Mouse (Mus musculus) midbrain, embryonic 15.5 days (tissue): ENCODE data around the gene Ptpn9. TPM values are rescaled to one million over a fixed set of nuclear protein-coding genes. Genes with fewer than 3 reads are reported as not detected.
"Not testable (repeated sequence)": the region's sequence is repeated elsewhere in the genome, so short reads cannot be mapped to it uniquely, and the experiment has no call there.

Experiments
- ATAC-seq: fragments of 200-750 bp; cut with Nextera tagmentation; replicated peaks from 2 replicates; pipeline ENCODE4 v1.8.0; 2017; ENCODE audit warnings: moderate TSS enrichment
- H3K27ac ChIP-seq: fragments of 300-500 bp; sonication (generic); 2 replicates; pipeline ENCODE4 v1.5.1; 2015; ENCODE audit warnings: mild to moderate bottlenecking, inconsistent platforms
- H3K27me3 ChIP-seq: fragments of 300-500 bp; sonication (generic); replicated peaks from 2 replicates; pipeline ENCODE4 v1.6.1; 2015; ENCODE audit warnings: inconsistent platforms
- H3K36me3 ChIP-seq: fragments of 300-500 bp; sonication (generic); replicated peaks from 2 replicates; pipeline ENCODE4 v1.6.1; 2015; ENCODE audit warnings: inconsistent platforms
- H3K4me1 ChIP-seq: fragments of 300-500 bp; sonication (generic); 2 replicates; pipeline ENCODE4 v1.6.1; 2015; ENCODE audit warnings: inconsistent platforms
- H3K4me2 ChIP-seq: fragments of 300-500 bp; sonication (generic); 2 replicates; pipeline ENCODE4 v1.6.1; 2015; ENCODE audit warnings: inconsistent platforms, mild to moderate bottlenecking, moderate library complexity
- H3K4me3 ChIP-seq: fragments of 300-500 bp; sonication (generic); 2 replicates; pipeline ENCODE4 v1.5.1; 2015; ENCODE audit warnings: mild to moderate bottlenecking, inconsistent platforms
- H3K9ac ChIP-seq: fragments of 300-500 bp; sonication (generic); 2 replicates; pipeline ENCODE4 v1.6.1; 2015; ENCODE audit warnings: mild to moderate bottlenecking, inconsistent platforms
- H3K9me3 ChIP-seq: fragments of 300-500 bp; sonication (generic); 2 replicates; pipeline ENCODE4 v1.6.1; 2016; ENCODE audit warnings: inconsistent platforms
- WGBS: fragments of 180-500 bp; shearing (Covaris S2); methylation state at CpG from one replicate; pipeline ENCODE4 v1.1.7; 2015; ENCODE audit warnings: mixed read lengths; 5-methylcytosine and 5-hydroxymethylcytosine counted together
- polyA plus RNA-seq: library from polyadenylated mRNA; unstranded; fragments of >200 nt; fragmentation: Nextera tagmentation; extraction: Ambion mirVana; gene quantifications from 2 replicates; pipeline ENCODE4 v1.2.1, GENCODE M21; 2015

The Ptpn9 gene
- polyA plus RNA-seq = 25.8 and 28.0 TPM in 2 replicates

GRCm38 (mm10) chr9:56994286-56995197, at the start of gene Ptpn9:
TSS of gene Ptpn9 (plus strand) at chr9:56994923.
- H3K4me1 ChIP-seq = peaks cover 25% of the 10 kb centered on the region
- H3K9ac ChIP-seq = peak within 1 kb of the TSS; percentile 95
- H3K27ac ChIP-seq = peak within 1 kb of the TSS; percentile 97
- H3K4me2 ChIP-seq = peak within 1 kb of the TSS; percentile 73
- H3K36me3 ChIP-seq = no peaks in the 10 kb centered on the region
- no peaks in the 10 kb centered on the region for H3K9me3 ChIP-seq
- H3K27me3 ChIP-seq = no peaks in the 10 kb centered on the region
- ATAC-seq = peak; percentile 94
- WGBS = 2% methylated on average over 60 of the region's 62 CpGs
- peak within 1 kb of the TSS; percentile 91 for H3K4me3 ChIP-seq

- H3K27me3 ChIP-seq, H3K4me3 ChIP-seq, ATAC-seq, H3K27ac ChIP-seq, H3K36me3 ChIP-seq, H3K9ac ChIP-seq, H3K4me2 ChIP-seq, H3K9me3 ChIP-seq: not testable (repeated sequence)
- 32% methylated on average over 3 of the region's 3 CpGs for WGBS
- H3K4me1 ChIP-seq = peaks cover 13% of the 10 kb centered on the region
Measured at GRCm38 (mm10) chr9:56947481-56947880, 47.2 kb upstream of the Ptpn9 start.

DNA sequence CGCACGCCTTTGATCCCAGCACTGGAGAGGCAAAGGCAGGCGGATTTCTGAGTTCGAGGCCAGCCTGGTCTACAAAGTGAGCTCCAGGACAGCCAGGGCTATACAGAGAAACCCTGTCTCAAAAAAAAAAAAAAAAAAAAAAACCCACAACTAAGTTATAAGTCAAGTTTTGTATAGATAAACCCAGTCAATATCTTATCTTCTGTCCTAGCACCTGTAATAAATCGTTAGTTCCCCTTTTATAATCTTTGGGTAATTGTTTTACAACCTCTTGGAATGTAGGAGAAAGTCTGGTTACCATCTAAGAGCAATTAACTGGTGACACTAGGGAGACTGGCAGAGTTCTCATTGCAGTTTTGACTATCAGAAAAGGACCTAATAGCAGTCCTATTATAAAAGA, 46.0 kb upstream of the Ptpn9 start:
- H3K27me3 ChIP-seq, ATAC-seq, H3K27ac ChIP-seq, H3K4me3 ChIP-seq, H3K36me3 ChIP-seq, H3K9ac ChIP-seq, H3K9me3 ChIP-seq, H3K4me2 ChIP-seq: not testable (repeated sequence)
- peaks cover 13% of the 10 kb centered on the region for H3K4me1 ChIP-seq
- 99% methylated on average over 5 of the region's 5 CpGs for WGBS

GRCm38 (mm10) chr9:56949767-56950166, 45.0 kb upstream of the Ptpn9 start:
- Histone ChIP-seq H3K4me3 (peak overlapping the region; percentile 66), H3K27me3 (no peaks in the 10 kb centered on the region), H3K9me3 (no peaks in the 10 kb centered on the region), H3K27ac (no peak overlapping the region), H3K9ac (peak overlapping the region; percentile 26), H3K36me3 (no peaks in the 10 kb centered on the region), H3K4me1 (peaks cover 13% of the 10 kb centered on the region), H3K4me2 (peak overlapping the region; percentile 87)
- WGBS = 37% methylated on average over 13 of the region's 13 CpGs
- ATAC-seq = no peak

DNA sequence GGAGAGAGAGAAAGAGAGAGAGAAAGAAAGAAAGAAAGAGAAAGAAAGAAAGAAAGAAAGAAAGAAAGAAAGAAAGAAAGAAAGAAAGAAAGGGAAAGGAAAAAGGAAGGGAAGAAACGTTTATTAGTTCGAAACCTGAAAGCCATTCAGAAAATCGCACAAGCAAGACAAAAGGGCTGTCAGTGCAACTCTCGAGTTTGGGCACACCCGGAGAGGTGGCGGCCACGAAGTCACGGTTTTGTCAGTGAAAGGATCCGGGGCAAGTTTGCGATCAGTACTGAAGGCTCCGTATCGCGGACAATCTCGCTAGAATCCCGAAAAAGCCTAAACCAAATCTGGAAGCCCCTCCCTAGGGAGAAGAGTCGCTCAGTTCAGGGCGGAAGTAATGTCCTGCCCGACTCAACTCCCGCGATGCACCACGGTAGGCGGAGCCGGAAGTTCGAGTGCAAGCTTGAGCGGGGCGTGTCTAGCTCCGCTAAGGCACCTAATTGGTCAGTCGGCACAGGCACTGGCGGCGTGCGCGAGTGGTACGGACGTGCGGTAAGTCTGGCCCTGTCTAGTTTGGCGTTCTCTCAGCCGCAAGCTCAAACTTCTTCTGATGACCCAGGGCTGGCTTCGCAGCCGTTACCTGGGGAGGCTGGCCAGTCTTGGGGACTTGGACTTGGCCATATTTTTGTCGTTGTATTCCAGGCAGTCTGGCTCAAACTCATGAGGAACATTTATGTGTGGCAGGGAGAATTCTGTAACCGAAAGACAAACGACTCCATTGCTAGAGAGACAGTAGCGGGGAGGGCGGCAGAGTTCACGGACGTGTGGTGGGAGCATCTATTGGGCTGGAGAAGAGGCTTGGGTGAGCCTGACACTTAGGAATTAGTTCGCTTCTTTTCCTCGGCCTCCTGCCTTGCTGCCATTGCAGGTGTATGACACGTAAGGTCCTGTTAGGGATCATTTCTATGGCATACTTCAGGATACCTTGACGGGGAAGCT, 44.0 kb upstream of the Ptpn9 start, which contains the start of gene Snupn:
Snupn (plus strand) TSS at position 465 of the 987 bp plus-strand sequence.
- H3K27ac ChIP-seq = peak within 1 kb of the TSS; percentile 88
- H3K4me1 ChIP-seq = peaks cover 13% of the 10 kb centered on the region
- peak within 1 kb of the TSS; percentile 69 for H3K9ac ChIP-seq
- under 1% methylated on average over 50 of the region's 50 CpGs for WGBS
- peak within 1 kb of the TSS; percentile 87 for H3K4me2 ChIP-seq
- H3K36me3 ChIP-seq = no peaks in the 10 kb centered on the region
- H3K4me3 ChIP-seq = peak within 1 kb of the TSS; percentile 66
- ATAC-seq = peak; percentile 100
- H3K27me3 ChIP-seq = no peaks in the 10 kb centered on the region
- H3K9me3 ChIP-seq = no peaks in the 10 kb centered on the region

DNA sequence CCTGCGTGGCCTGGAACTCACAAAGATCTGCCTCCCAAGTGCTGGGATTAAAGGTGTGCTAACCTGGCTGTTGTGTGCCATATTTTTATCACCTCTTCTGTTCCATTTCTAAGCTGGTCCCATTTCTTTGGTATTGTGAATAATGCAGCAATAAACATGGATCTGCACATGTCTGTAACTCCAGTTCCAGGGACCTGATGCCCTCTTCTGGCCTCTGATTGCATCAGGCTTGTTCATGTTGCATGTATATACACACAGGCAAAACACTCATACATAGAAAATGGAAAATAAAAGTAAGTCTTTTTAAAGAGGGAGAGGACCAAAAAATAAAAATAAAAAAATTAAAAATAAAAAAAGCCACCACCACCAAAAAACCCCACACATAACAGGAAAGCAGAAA, 41.2 kb upstream of the Ptpn9 start:
- Histone ChIP-seq H3K27ac (no peak overlapping the region), H3K4me1 (peaks cover 13% of the 10 kb centered on the region), H3K27me3 (no peaks in the 10 kb centered on the region), H3K9ac (no peak overlapping the region), H3K9me3 (no peaks in the 10 kb centered on the region), H3K4me2 (no peak overlapping the region), H3K4me3 (no peak overlapping the region), H3K36me3 (no peaks in the 10 kb centered on the region)
- 95% methylated on average over 1 of the region's 1 CpGs for WGBS
- no peak for ATAC-seq

- H3K36me3 ChIP-seq = no peaks in the 10 kb centered on the region; the same call in 1 of the 2 replicates
- H3K27me3 ChIP-seq = no peaks in the 10 kb centered on the region
- H3K9ac ChIP-seq = no peak overlapping the region
- no peak overlapping the region for H3K4me2 ChIP-seq
- no peak for ATAC-seq
- H3K9me3 ChIP-seq = no peaks in the 10 kb centered on the region
- no peak overlapping the region for H3K27ac ChIP-seq
- H3K4me3 ChIP-seq = no peak overlapping the region
- WGBS = 89% methylated on average over 7 of the region's 7 CpGs
- no peaks in the 10 kb centered on the region for H3K4me1 ChIP-seq
Measured at GRCm38 (mm10) chr9:56956966-56957675, 37.6 kb upstream of the Ptpn9 start.

DNA sequence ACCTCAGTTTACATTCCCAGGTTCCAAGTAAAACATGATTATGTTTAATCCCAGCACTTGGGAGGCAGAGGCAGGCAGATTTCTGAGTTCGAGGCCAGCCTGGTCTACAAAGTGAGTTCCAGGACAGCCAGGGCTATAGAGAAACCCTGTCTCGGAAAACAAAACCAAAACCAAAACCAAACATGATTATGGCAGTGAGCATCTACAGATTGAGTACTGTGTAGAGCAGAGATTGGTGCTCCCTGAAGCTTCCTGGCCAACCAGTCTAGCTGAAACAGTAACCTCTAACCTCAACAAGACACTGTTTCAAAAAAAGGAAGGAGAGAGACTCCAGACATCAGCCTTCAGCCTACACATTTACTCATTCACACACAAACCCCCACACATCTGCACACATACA, 36.0 kb upstream of the Ptpn9 start:
- Histone ChIP-seq H3K27ac (no peak overlapping the region), H3K9me3 (no peaks in the 10 kb centered on the region), H3K4me1 (no peaks in the 10 kb centered on the region), H3K9ac (no peak overlapping the region), H3K4me2 (no peak overlapping the region), H3K4me3 (no peak overlapping the region), H3K27me3 (no peaks in the 10 kb centered on the region), H3K36me3 (peaks cover 1% of the 10 kb centered on the region; the same call in 1 of the 2 replicates)
- WGBS = 92% methylated on average over 2 of the region's 2 CpGs
- no peak for ATAC-seq

- Histone ChIP-seq H3K4me2 (no peak overlapping the region), H3K4me3 (no peak overlapping the region), H3K9me3 (no peaks in the 10 kb centered on the region), H3K4me1 (no peaks in the 10 kb centered on the region), H3K36me3 (peaks cover 5% of the 10 kb centered on the region; the same call in 1 of the 2 replicates), H3K27me3 (no peaks in the 10 kb centered on the region), H3K9ac (no peak overlapping the region), H3K27ac (no peak overlapping the region)
- whole genome bisulfite sequencing = 96% methylated on average over 3 of the region's 3 CpGs
- ATAC-seq = no peak
Measured at GRCm38 (mm10) chr9:56961591-56961990, 33.1 kb upstream of the Ptpn9 start.

- H3K36me3 ChIP-seq = peaks cover 8% of the 10 kb centered on the region; the same call in 1 of the 2 replicates
- no peaks in the 10 kb centered on the region for H3K27me3 ChIP-seq
- H3K4me1 ChIP-seq = no peaks in the 10 kb centered on the region
- H3K4me3 ChIP-seq = no peak overlapping the region
- ATAC-seq = no peak
- no peak overlapping the region for H3K4me2 ChIP-seq
- H3K9ac ChIP-seq = no peak overlapping the region
- WGBS = 89% methylated on average over 2 of the region's 2 CpGs
- no peak overlapping the region for H3K27ac ChIP-seq
- no peaks in the 10 kb centered on the region for H3K9me3 ChIP-seq
Measured at GRCm38 (mm10) chr9:56970158-56970557, 24.6 kb upstream of the Ptpn9 start.

DNA sequence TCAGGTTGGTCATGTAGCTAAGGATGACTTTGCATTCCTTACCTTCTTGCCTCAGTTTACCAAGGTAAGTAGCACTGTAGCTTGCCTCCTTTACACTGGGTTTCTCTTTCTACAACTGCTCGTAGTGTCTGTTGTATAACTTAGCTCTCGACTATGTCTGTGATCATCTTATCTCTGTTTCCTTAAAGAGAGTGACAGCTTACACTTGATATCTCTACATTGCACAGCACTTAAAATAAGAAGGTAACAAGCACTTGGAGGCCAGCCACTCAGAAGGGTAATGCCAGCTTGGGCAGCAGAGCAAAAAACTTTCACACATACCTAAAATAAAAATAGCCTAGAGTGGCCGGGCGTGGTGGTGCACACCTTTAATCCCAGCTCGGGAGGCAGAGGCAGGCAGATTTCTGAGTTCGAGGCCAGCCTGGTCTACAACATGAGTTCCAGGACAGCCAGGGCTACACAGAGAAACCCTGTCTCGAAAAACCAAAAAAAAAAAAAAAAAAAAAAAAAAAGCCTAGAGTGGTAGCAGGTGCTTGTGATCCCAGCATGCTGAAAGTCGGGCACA, 20.7 kb upstream of the Ptpn9 start:
- no peaks in the 10 kb centered on the region for H3K27me3 ChIP-seq
- no peak for ATAC-seq
- H3K27ac ChIP-seq = no peak overlapping the region
- H3K4me2 ChIP-seq = no peak overlapping the region
- H3K9ac ChIP-seq = no peak overlapping the region
- no peaks in the 10 kb centered on the region for H3K9me3 ChIP-seq
- H3K36me3 ChIP-seq = peaks cover 8% of the 10 kb centered on the region; the same call in 1 of the 2 replicates
- no peaks in the 10 kb centered on the region for H3K4me1 ChIP-seq
- 90% methylated on average over 8 of the region's 8 CpGs for WGBS
- H3K4me3 ChIP-seq = no peak overlapping the region
